Mouse (Mus musculus) MEL (cell line): ENCODE data around the gene Zdhhc14. TPM values are rescaled to one million over a fixed set of nuclear protein-coding genes. Genes with fewer than 3 reads are reported as not detected.

Experiments
- DNase-seq: peaks from one replicate; pipeline ENCODE4 v3.0.0; 2011; ENCODE audit warnings: low read depth, low spot score
- H3K27ac ChIP-seq: 2 replicates; pipeline ENCODE4 v1.5.1; 2012; ENCODE audit warnings: low read depth, mild to moderate bottlenecking, control low read depth, low read length, moderate library complexity; ENCODE audit not compliant: control insufficient read depth
- H3K27me3 ChIP-seq, 2 experiments: fragments of 150-350 bp in 1 of 2; sonication (generic) in 1 of 2; 2 replicates each; pipeline ENCODE4 v1.6.1; 2012; ENCODE audit warnings: low read length in 2 of 2, mild to moderate bottlenecking in 2 of 2, improper control_type of control experiment in 1 of 2, moderate library complexity in 1 of 2; ENCODE audit not compliant: insufficient read depth in 2 of 2, control insufficient read depth in 1 of 2
- H3K36me3 ChIP-seq, 2 experiments: 2 replicates each; pipeline ENCODE4 v1.6.1; 2012 to 2014; ENCODE audit warnings: low read length in 2 of 2, improper control_type of control experiment in 1 of 2, inconsistent platforms in 1 of 2, mild to moderate bottlenecking in 1 of 2; ENCODE audit not compliant: insufficient read depth in 2 of 2, control insufficient read depth in 1 of 2
- H3K4me1 ChIP-seq, 2 experiments: fragments of 150-350 bp in 1 of 2; sonication (generic) in 1 of 2; 2 replicates each; pipeline ENCODE4 v1.6.1; 2012; ENCODE audit warnings: low read length in 2 of 2, improper control_type of control experiment in 1 of 2, mild to moderate bottlenecking in 1 of 2; ENCODE audit not compliant: insufficient read depth in 2 of 2, control insufficient read depth in 1 of 2
- H3K4me3 ChIP-seq, 2 experiments: fragments of 150-350 bp in 1 of 2; sonication (generic) in 1 of 2; 2 replicates each; pipeline ENCODE4 v1.5.1; 2012; ENCODE audit warnings: low read depth in 2 of 2, low read length in 2 of 2, mild to moderate bottlenecking in 2 of 2, moderate library complexity in 2 of 2, control low read depth in 1 of 2, improper control_type of control experiment in 1 of 2; ENCODE audit not compliant: control insufficient read depth in 1 of 2, insufficient read depth in 1 of 2
- H3K79me2 ChIP-seq: 2 replicates; pipeline ENCODE4 v1.6.1; 2012; ENCODE audit warnings: mild to moderate bottlenecking, low read length, moderate library complexity; ENCODE audit not compliant: control insufficient read depth, poor library complexity, insufficient read depth
- H3K9ac ChIP-seq: 2 replicates; pipeline ENCODE4 v1.6.1; 2012; ENCODE audit warnings: low read depth, mild to moderate bottlenecking, control low read depth, low read length, moderate library complexity; ENCODE audit not compliant: control insufficient read depth, poor library complexity, severe bottlenecking
- H3K9me3 ChIP-seq: fragments of 150-350 bp; sonication (generic); replicated peaks from 2 replicates; pipeline ENCODE4 v1.6.1; 2012; ENCODE audit warnings: mild to moderate bottlenecking, low read length, improper control_type of control experiment, moderate library complexity; ENCODE audit not compliant: insufficient read depth
- CHD1 ChIP-seq: IDR thresholded peaks from 2 replicates; pipeline ENCODE4 v1.6.1; 2012; ENCODE audit warnings: low read depth, mild to moderate bottlenecking, inconsistent platforms, low read length, improper control_type of control experiment
- CTCF ChIP-seq, 3 experiments: IDR thresholded peaks in 2 of 3; conservative IDR thresholded peaks in 1 of 3; 2 replicates each; pipeline ENCODE4 v1.5.1; 2011 to 2012; ENCODE audit warnings: low read length in 3 of 3, low read depth in 2 of 3, mild to moderate bottlenecking in 2 of 3, improper control_type of control experiment in 1 of 3, inconsistent platforms in 1 of 3, mixed read lengths in 1 of 3, moderate library complexity in 1 of 3; ENCODE audit not compliant: control insufficient read depth in 1 of 3, insufficient read depth in 1 of 3, poor library complexity in 1 of 3, severe bottlenecking in 1 of 3
- E2F4 ChIP-seq: IDR thresholded peaks from 2 replicates; pipeline ENCODE4 v1.6.1; 2011; ENCODE audit warnings: low read depth, low read length, improper control_type of control experiment, borderline replicate concordance
- ELF1 ChIP-seq: IDR thresholded peaks from 2 replicates; pipeline ENCODE4 v1.6.1; 2014; ENCODE audit warnings: low read depth, mild to moderate bottlenecking, inconsistent platforms, low read length, improper control_type of control experiment, moderate library complexity
- GATA1 ChIP-seq: IDR thresholded peaks from 2 replicates; pipeline ENCODE4 v1.6.1; 2011; ENCODE audit warnings: low read depth, low read length, improper control_type of control experiment
- HCFC1 ChIP-seq: IDR thresholded peaks from 2 replicates; pipeline ENCODE4 v1.6.1; 2012; ENCODE audit warnings: low read depth, mild to moderate bottlenecking, inconsistent platforms, low read length, improper control_type of control experiment, moderate library complexity
- MAFK ChIP-seq: IDR thresholded peaks from 2 replicates; pipeline ENCODE4 v1.6.1; 2011; ENCODE audit warnings: low read depth, mild to moderate bottlenecking, low read length, improper control_type of control experiment, borderline replicate concordance
- MXI1 ChIP-seq: IDR thresholded peaks from 2 replicates; pipeline ENCODE4 v1.6.1; 2011; ENCODE audit warnings: mild to moderate bottlenecking, low read depth, low read length, improper control_type of control experiment
- POLR2AphosphoS2 ChIP-seq: IDR thresholded peaks from 2 replicates; pipeline ENCODE4 v1.6.1; 2011; ENCODE audit warnings: low read length, improper control_type of control experiment
- RAD21 ChIP-seq: IDR thresholded peaks from 2 replicates; pipeline ENCODE4 v1.6.1; 2011; ENCODE audit warnings: mild to moderate bottlenecking, low read depth, low read length, improper control_type of control experiment
- SIN3A ChIP-seq: IDR thresholded peaks from 2 replicates; pipeline ENCODE4 v1.6.1; 2012; ENCODE audit warnings: low read length, improper control_type of control experiment, inconsistent platforms
- SMC3 ChIP-seq: IDR thresholded peaks from 2 replicates; pipeline ENCODE4 v1.6.1; 2011; ENCODE audit warnings: low read depth, low read length, improper control_type of control experiment
- TBP ChIP-seq: IDR thresholded peaks from 2 replicates; pipeline ENCODE4 v1.8.0; 2011; ENCODE audit warnings: low read depth, low read length, improper control_type of control experiment
- TCF12 ChIP-seq: IDR thresholded peaks from 2 replicates; pipeline ENCODE4 v1.6.1; 2014; ENCODE audit warnings: low read depth, mild to moderate bottlenecking, inconsistent platforms, low read length, improper control_type of control experiment, moderate library complexity
- ZC3H11A ChIP-seq: IDR thresholded peaks from 2 replicates; pipeline ENCODE4 v1.6.1; 2012; ENCODE audit warnings: low read depth, mild to moderate bottlenecking, inconsistent platforms, low read length, improper control_type of control experiment
- ZKSCAN1 ChIP-seq: IDR thresholded peaks from 2 replicates; pipeline ENCODE4 v1.6.1; 2012; ENCODE audit warnings: low read depth, mild to moderate bottlenecking, inconsistent platforms, low read length, improper control_type of control experiment, moderate library complexity
- polyA plus RNA-seq, 2 experiments: library from polyadenylated mRNA; stranded (reverse) in 1 of 2; unstranded in 1 of 2; fragments of >175 nt in 1 of 2; fragments of >200 nt in 1 of 2; gene quantifications; 2 replicates each; pipeline versions ENCODE4 v1.2.1 to v1.2.4; 2012; ENCODE audit warnings: low replicate concordance in 2 of 2, low read depth in 1 of 2; ENCODE audit not compliant: insufficient read length in 2 of 2, insufficient read depth in 1 of 2, missing spikeins in 1 of 2
- total RNA-seq: library from RNA; depleted of rRNA; stranded (reverse); fragments of 300-350 nt; gene quantifications from 2 replicates; pipeline ENCODE4 v1.2.3, GENCODE M21; 2012

Zdhhc14 gene
- total and polyA plus RNA-seq, 3 experiments, result 3.4 to 4.9 TPM; not detected in 1

DNA sequence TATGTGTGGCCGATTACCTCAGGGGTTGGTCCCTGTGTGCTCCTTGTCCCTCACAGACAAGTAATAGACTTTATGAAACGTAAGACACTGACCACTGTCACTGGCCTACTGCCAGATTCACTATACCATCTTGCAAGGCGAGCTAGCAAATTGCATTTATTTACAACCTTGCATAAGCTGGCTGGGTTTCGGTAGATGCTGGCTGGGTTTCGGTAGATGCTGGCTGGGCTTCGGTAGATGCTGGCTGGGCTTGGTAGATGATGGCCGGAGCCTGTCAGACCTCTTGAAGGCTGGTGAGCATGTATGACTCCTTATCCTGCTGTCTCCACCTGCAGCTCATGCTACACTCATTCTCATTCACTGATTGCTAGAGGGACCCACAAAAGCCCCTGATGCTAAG, 200.9 kb downstream of the Zdhhc14 start:
- DNase-seq, result no peak
- no peaks in the 10 kb centered on the region for H3K79me2 ChIP-seq

DNA sequence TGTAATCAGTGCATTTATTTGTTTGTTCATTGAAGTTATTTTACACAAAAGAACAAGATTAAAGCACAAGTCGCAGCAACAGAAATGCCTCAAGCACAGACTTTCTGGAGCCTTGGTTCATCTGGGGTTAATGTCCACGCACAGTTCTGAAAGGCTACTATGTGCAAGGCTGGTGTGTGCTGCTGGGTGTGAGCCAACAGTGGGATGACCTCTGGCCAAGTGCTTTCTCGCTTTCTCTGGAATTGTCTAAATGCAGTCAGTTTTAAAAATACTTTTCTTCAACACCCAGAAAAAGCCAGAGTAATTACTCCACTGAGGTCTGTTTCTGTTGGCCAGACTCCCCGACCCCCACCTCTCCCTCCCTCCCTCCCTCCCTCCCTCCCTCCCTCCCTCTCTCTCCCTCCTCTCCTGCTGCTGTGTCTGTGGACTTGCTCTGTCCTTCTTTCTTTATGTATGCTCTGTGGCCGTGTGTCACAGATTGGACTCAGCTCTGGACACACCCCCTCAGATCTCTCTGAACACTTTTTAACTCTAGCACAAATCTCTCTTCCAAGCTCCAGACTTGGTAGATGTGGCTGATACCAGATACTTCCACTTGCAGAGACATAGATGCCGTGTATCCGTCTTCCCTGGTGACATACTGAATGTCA, 206.2 kb downstream of the Zdhhc14 start:
- no peak for DNase-seq
- no peak for TF ChIP-seq TBP
- no peak for TF ChIP-seq ELF1
- no peak for TF ChIP-seq HCFC1
- Histone ChIP-seq H3K4me1 (no peaks in the 10 kb centered on the region), H3K9me3 (no peaks in the 10 kb centered on the region), H3K4me3 (no peak overlapping the region), H3K27me3 (no peaks in the 10 kb centered on the region), H3K79me2 (no peaks in the 10 kb centered on the region), H3K27ac (no peak overlapping the region), H3K9ac (no peak overlapping the region), H3K36me3 (no peaks in the 10 kb centered on the region)

More for the DNA sequence above, 200.9 kb downstream of the Zdhhc14 start:
- Histone ChIP-seq H3K4me1 (peaks cover 0 to 2% of the 10 kb centered on the region in 2 experiments; a peak in 1 of 4 replicates), H3K27ac (no peak overlapping the region), H3K4me3 (no peak overlapping the region), H3K36me3 (no peaks in the 10 kb centered on the region; a peak in 1 of 4 replicates), H3K9ac (no peak overlapping the region), H3K27me3 (no peaks in the 10 kb centered on the region), H3K9me3 (no peaks in the 10 kb centered on the region)
- TF ChIP-seq ZKSCAN1 (no peak), CTCF (IDR thresholded peaks at IDR 0.05 in 2 of 3, conservative IDR thresholded peaks at IDR 0.05 in 1 of 3; ENCODE audit: control insufficient read depth in 1 of 3, insufficient read depth in 1 of 3, low read depth in 2 of 3, low read length in 3 of 3, poor library complexity in 1 of 3, severe bottlenecking in 1 of 3) (no peak), MAFK (no peak), RAD21 (no peak), POLR2AphosphoS2 (no peak), MXI1 (no peak), SMC3 (no peak), TCF12 (no peak), CHD1 (no peak), ZC3H11A (no peak), GATA1 (no peak), E2F4 (no peak), SIN3A (no peak)
